Mouse (Mus musculus) limb, embryonic 14.5 days (tissue): ENCODE results near the gene Cfap299. TPM values are rescaled to one million over a fixed set of nuclear protein-coding genes. Genes with fewer than 3 reads are reported as not detected.

Experiments used
- ATAC-seq: fragments of 200-750 bp; cut with Nextera tagmentation; 2 replicates; pipeline ENCODE4 v1.8.0; 2017; ENCODE audit warnings: low read depth, moderate number of reproducible peaks, moderate TSS enrichment; ENCODE audit not compliant: low FRiP score
- DNase-seq: peaks from one replicate; pipeline ENCODE4 v3.0.0-alpha.2; 2015; ENCODE audit warnings: low spot score
- H3K27ac ChIP-seq: fragments of 300-500 bp; sonication (generic); replicated peaks from 2 replicates; pipeline ENCODE4 v1.5.1; 2014; ENCODE audit warnings: low read depth, mild to moderate bottlenecking, low read length, moderate library complexity, mixed read lengths
- H3K27me3 ChIP-seq: fragments of 300-500 bp; sonication (generic); 2 replicates; pipeline ENCODE4 v1.6.1; 2014; ENCODE audit warnings: low read length, mixed read lengths; ENCODE audit not compliant: control insufficient read depth, insufficient read depth
- H3K36me3 ChIP-seq: fragments of 300-500 bp; sonication (generic); 2 replicates; pipeline ENCODE4 v1.6.1; 2014; ENCODE audit warnings: mild to moderate bottlenecking, low read length, moderate library complexity, mixed read lengths; ENCODE audit not compliant: control insufficient read depth, insufficient read depth
- H3K4me1 ChIP-seq: fragments of 300-500 bp; sonication (generic); 2 replicates; pipeline ENCODE4 v1.6.1; 2014; ENCODE audit warnings: antibody characterized with exemption, low read length, mixed read lengths; ENCODE audit not compliant: control insufficient read depth, insufficient read depth
- H3K4me2 ChIP-seq: fragments of 300-500 bp; sonication (generic); replicated peaks from 2 replicates; pipeline ENCODE4 v1.6.1; 2014; ENCODE audit warnings: low read depth, mild to moderate bottlenecking, low read length, moderate library complexity; ENCODE audit not compliant: severe bottlenecking
- H3K4me3 ChIP-seq: fragments of 300-500 bp; sonication (generic); replicated peaks from 2 replicates; pipeline ENCODE4 v1.5.1; 2014; ENCODE audit warnings: low read length
- H3K9ac ChIP-seq: fragments of 300-500 bp; sonication (generic); 2 replicates; pipeline ENCODE4 v1.6.1; 2014; ENCODE audit warnings: mild to moderate bottlenecking, low read depth, low read length, moderate library complexity; ENCODE audit not compliant: severe bottlenecking
- H3K9me3 ChIP-seq: fragments of 300-500 bp; sonication (generic); 2 replicates; pipeline ENCODE4 v1.6.1; 2016; ENCODE audit warnings: low read length; ENCODE audit not compliant: control insufficient read depth
- POLR2A ChIP-seq: fragments of 200-500 bp; IDR thresholded peaks from 2 replicates; pipeline ENCODE4 v1.8.0; 2012; ENCODE audit warnings: inconsistent platforms, mild to moderate bottlenecking, moderate library complexity, borderline replicate concordance; ENCODE audit not compliant: insufficient read depth, insufficient read length; ENCODE audit errors: extremely low read depth
- WGBS: fragments of 180-500 bp; shearing (Covaris S2); extraction: QIAGEN DNeasy Blood & Tissue Kit; methylation state at CpG from one replicate; pipeline ENCODE4 v1.1.7; 2014; 5-methylcytosine and 5-hydroxymethylcytosine counted together
- polyA plus RNA-seq, 2 experiments: library from polyadenylated mRNA; depleted of rRNA in 1 of 2; stranded (reverse) in 1 of 2; unstranded in 1 of 2; fragments of >200 nt; fragmentation: Nextera tagmentation in 1 of 2; extraction: Ambion mirVana in 1 of 2; gene quantifications; 2 replicates each; pipeline versions ENCODE4 v1.2.1 to v1.2.3; 2012 to 2014

The Cfap299 gene
- polyA plus RNA-seq, 2 experiments = 0.15 to 0.74 TPM

GRCm38 (mm10) chr5:98550873-98551272 lies 221.8 kb downstream of the Cfap299 start:
- Histone ChIP-seq H3K4me1 (0 out of 2 replicates have a peak, but pooled peaks cover 3% of the 10 kb centered on the region), H3K9ac (no peak overlapping the region), H3K4me3 (no peak overlapping the region), H3K9me3 (no peaks in the 10 kb centered on the region), H3K27me3 (no peaks in the 10 kb centered on the region), H3K27ac (no peak overlapping the region), H3K36me3 (no peaks in the 10 kb centered on the region), H3K4me2 (no peak overlapping the region)
- DNase-seq = no peak
- ATAC-seq = no peak
- WGBS = 79% methylated on average over 1 of the region's 1 CpGs
- no peak for TF ChIP-seq POLR2A

- no peak within 1 kb of the TSS for H3K9ac ChIP-seq
- 0 out of 2 replicates have a peak, but pooled peaks cover 3% of the 10 kb centered on the region for H3K4me1 ChIP-seq
- no peak for DNase-seq
- H3K9me3 ChIP-seq = no peaks in the 10 kb centered on the region
- H3K4me2 ChIP-seq = no peak within 1 kb of the TSS
- H3K36me3 ChIP-seq = no peaks in the 10 kb centered on the region
- H3K4me3 ChIP-seq = no peak within 1 kb of the TSS
- H3K27ac ChIP-seq = no peak within 1 kb of the TSS
- no peaks in the 10 kb centered on the region for H3K27me3 ChIP-seq
- no peak for TF ChIP-seq POLR2A
- no peak for ATAC-seq
These were observed 223.3 kb downstream of the Cfap299 start, which contains the start of gene Gm11111 for GRCm38 (mm10) chr5:98552395-98552794. Gene Gm11111 (plus strand): TSS chr5:98552695.

GRCm38 (mm10) chr5:98552811-98553601 lies 223.9 kb downstream of the Cfap299 start:
- H3K36me3 ChIP-seq = no peaks in the 10 kb centered on the region
- ATAC-seq (no peak), DNase-seq (peak; percentile 14)
- TF ChIP-seq POLR2A = no peak
- H3K27me3 ChIP-seq = no peaks in the 10 kb centered on the region
- 0 out of 2 replicates have a peak, but pooled peaks cover 3% of the 10 kb centered on the region for H3K4me1 ChIP-seq
- H3K4me3 ChIP-seq = no peak overlapping the region
- H3K4me2 ChIP-seq = no peak overlapping the region
- no peaks in the 10 kb centered on the region for H3K9me3 ChIP-seq
- 58% methylated on average over 7 of the region's 7 CpGs for WGBS
- H3K9ac ChIP-seq = no peak overlapping the region
- no peak overlapping the region for H3K27ac ChIP-seq

GRCm38 (mm10) chr5:98561301-98561700 lies 232.2 kb downstream of the Cfap299 start:
- Histone ChIP-seq H3K9me3 (no peaks in the 10 kb centered on the region), H3K9ac (no peak overlapping the region), H3K4me1 (no peaks in the 10 kb centered on the region), H3K4me2 (no peak overlapping the region), H3K36me3 (no peaks in the 10 kb centered on the region), H3K27ac (no peak overlapping the region), H3K4me3 (no peak overlapping the region), H3K27me3 (no peaks in the 10 kb centered on the region)
- TF ChIP-seq POLR2A = no peak
- ATAC-seq = no peak
- WGBS = 85% methylated on average over 4 of the region's 4 CpGs
- no peak for DNase-seq

- no peak overlapping the region for H3K4me3 ChIP-seq
- H3K27ac ChIP-seq = no peak overlapping the region
- H3K36me3 ChIP-seq = no peaks in the 10 kb centered on the region
- H3K9me3 ChIP-seq = no peaks in the 10 kb centered on the region
- 68% methylated on average over 9 of the region's 9 CpGs for WGBS
- ATAC-seq = no peak
- H3K4me1 ChIP-seq = 0 out of 2 replicates have a peak, but pooled peaks cover 2% of the 10 kb centered on the region
- no peak for TF ChIP-seq POLR2A
- DNase-seq = no peak
- H3K4me2 ChIP-seq = no peak overlapping the region
- no peak overlapping the region for H3K9ac ChIP-seq
- no peaks in the 10 kb centered on the region for H3K27me3 ChIP-seq
These were observed 233.7 kb downstream of the Cfap299 start for GRCm38 (mm10) chr5:98562806-98563205.
